Mouse (Mus musculus) erythroblast, adult 5-6 weeks (primary cell): ENCODE measurements around the gene Nomo1. TPM values are rescaled to one million over a fixed set of nuclear protein-coding genes. Genes with fewer than 3 reads are reported as not detected.

ENCODE experiments used
- ATAC-seq: replicated peaks from 2 replicates; pipeline ENCODE4 v1.8.0; 2016; ENCODE audit warnings: moderate number of reproducible peaks, mild to moderate bottlenecking, moderate TSS enrichment, inconsistent platforms; ENCODE audit not compliant: poor library complexity, low FRiP score, severe bottlenecking
- total RNA-seq, 2 experiments: library from RNA; stranded (forward) in 1 of 2; stranded (reverse) in 1 of 2; fragments of 150-400 nt in 1 of 2; fragments of 200-764, 138-1000 nt in 1 of 2; gene quantifications; 2 replicates each; pipeline versions ENCODE4 v1.2.3 to v1.2.4; 2015 to 2017; ENCODE audit warnings: low replicate concordance in 2 of 2

The Nomo1 gene
- total RNA-seq, 2 experiments from 2014 or later = 8.5 to 9.2 TPM

DNA sequence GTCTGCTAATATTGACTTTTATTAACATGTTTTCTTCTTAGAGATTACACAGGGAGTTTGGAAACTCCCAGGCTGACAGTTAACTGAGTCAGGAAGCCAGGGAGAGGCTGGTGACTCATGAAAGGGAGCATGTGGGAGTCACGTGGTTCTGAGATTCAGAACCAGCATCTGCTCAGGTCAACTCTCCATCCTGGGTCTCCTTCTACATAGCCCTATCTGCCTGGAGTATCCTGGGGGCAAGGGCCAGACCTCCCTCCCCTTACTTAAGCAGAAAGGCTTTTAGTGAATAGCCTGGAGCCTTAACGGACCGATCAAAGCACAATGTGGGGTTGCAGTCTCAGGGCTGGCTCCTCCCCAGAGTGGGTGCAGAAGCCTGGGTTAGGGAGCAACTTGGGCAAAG is 97.8 kb downstream of the Nomo1 start:
- no peak for ATAC-seq

DNA sequence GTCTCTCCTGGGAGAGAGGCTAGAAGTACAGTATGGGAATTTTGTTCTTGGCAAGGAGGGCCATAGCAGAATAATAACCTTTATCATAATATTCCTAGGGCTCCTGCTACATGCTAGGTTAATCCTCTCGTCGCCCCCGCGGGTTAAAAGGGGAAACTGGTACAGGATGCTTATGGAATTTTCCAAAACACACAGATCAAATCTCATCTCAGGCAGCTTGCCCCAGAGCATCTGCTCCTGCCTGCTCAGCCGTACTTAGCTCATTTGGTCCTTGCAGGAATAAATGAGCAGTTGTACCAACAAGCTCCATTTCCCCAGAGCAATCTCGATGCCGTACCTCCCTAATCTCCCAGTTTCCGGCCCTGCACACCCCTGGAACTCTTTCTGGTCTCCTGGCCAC is 98.3 kb downstream of the Nomo1 start:
- no peak for ATAC-seq

DNA sequence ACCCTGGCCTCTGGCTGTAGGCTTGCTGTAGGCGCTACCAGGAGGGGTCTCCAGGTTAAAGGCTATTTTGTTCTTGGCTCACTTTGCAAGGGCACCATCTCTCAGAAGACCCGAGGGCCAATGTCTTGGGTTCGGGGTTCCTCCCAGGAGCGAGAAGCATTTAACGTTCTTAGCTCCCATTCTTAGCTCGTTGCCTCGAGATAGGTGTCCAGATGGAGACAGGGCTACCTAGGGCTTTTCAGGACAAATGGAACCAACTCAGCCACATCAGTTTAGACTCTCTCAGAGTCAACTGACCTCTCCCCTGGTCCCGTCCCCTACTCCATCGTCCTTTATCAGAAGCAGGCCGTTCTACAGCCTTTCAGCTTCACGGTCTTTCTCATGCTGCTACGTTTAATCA is 98.7 kb downstream of the Nomo1 start:
- no peak for ATAC-seq

Other genes starting within 250 kb of the Nomo1 start
- not detected in 2 replicates for gene Lmtk3, start 250.0 kb upstream of the Nomo1 start, total RNA-seq (2015; ENCODE audit: low replicate concordance)
- gene Lmtk3, start 250.0 kb upstream of the Nomo1 start, total RNA-seq (2017; ENCODE audit: low replicate concordance) = not detected in 2 replicates
- not detected in 2 replicates for gene Sult2b1, start 249.0 kb upstream of the Nomo1 start, total RNA-seq (2015; ENCODE audit: low replicate concordance)
- not detected in 2 replicates for gene Sult2b1, start 249.0 kb upstream of the Nomo1 start, total RNA-seq (2017; ENCODE audit: low replicate concordance)
- gene Cyth2, start 219.1 kb upstream of the Nomo1 start, total RNA-seq (2015; ENCODE audit: low replicate concordance) = 10.6 and 10.7 TPM in 2 replicates
- 11.6 and 14.5 TPM in 2 replicates for gene Cyth2, start 219.1 kb upstream of the Nomo1 start, total RNA-seq (2017; ENCODE audit: low replicate concordance)
- 0.38 TPM in 1 of 2 replicates, not detected in the other for gene Kcnj14, start 208.9 kb upstream of the Nomo1 start, total RNA-seq (2015; ENCODE audit: low replicate concordance)
- 0.09 TPM in 1 of 2 replicates, not detected in the other for gene Kcnj14, start 208.9 kb upstream of the Nomo1 start, total RNA-seq (2017; ENCODE audit: low replicate concordance)
- gene Grwd1, start 202.8 kb upstream of the Nomo1 start, total RNA-seq (2015; ENCODE audit: low replicate concordance) = 1.5 and 2.3 TPM in 2 replicates
- 0.43 and 3.1 TPM in 2 replicates for gene Grwd1, start 202.8 kb upstream of the Nomo1 start, total RNA-seq (2017; ENCODE audit: low replicate concordance)
- gene Kdelr1, start 160.9 kb upstream of the Nomo1 start, total RNA-seq (2015; ENCODE audit: low replicate concordance) = 31.3 and 67.2 TPM in 2 replicates
- gene Kdelr1, start 160.9 kb upstream of the Nomo1 start, total RNA-seq (2017; ENCODE audit: low replicate concordance) = 18.0 and 20.1 TPM in 2 replicates
- not detected in 2 replicates for gene Grin2d, start 155.3 kb upstream of the Nomo1 start, total RNA-seq (2015; ENCODE audit: low replicate concordance)
- gene Grin2d, start 155.3 kb upstream of the Nomo1 start, total RNA-seq (2017; ENCODE audit: low replicate concordance) = 0.28 TPM in 1 of 2 replicates, not detected in the other
- 4.0 TPM in 1 of 2 replicates, not detected in the other for gene Syngr4, start 137.0 kb upstream of the Nomo1 start, total RNA-seq (2015; ENCODE audit: low replicate concordance)
- not detected in 2 replicates for gene Syngr4, start 137.0 kb upstream of the Nomo1 start, total RNA-seq (2017; ENCODE audit: low replicate concordance)
- gene Tmem143, start 136.8 kb upstream of the Nomo1 start, total RNA-seq (2015; ENCODE audit: low replicate concordance) = 1.3 TPM in 1 of 2 replicates, not detected in the other
- 0.26 and 3.8 TPM in 2 replicates for gene Tmem143, start 136.8 kb upstream of the Nomo1 start, total RNA-seq (2017; ENCODE audit: low replicate concordance)
- gene Emp3, start 112.3 kb upstream of the Nomo1 start, total RNA-seq (2015; ENCODE audit: low replicate concordance) = 56.4 and 143 TPM in 2 replicates
- 48.2 and 77.1 TPM in 2 replicates for gene Emp3, start 112.3 kb upstream of the Nomo1 start, total RNA-seq (2017; ENCODE audit: low replicate concordance)
- 2.5 TPM in 1 of 2 replicates, not detected in the other for gene Ccdc114, start 109.6 kb upstream of the Nomo1 start, total RNA-seq (2015; ENCODE audit: low replicate concordance)
- 0.51 and 2.0 TPM in 2 replicates for gene Ccdc114, start 109.6 kb upstream of the Nomo1 start, total RNA-seq (2017; ENCODE audit: low replicate concordance)
- not detected in 2 replicates for gene Abcc6, start 3.4 kb upstream of the Nomo1 start, total RNA-seq (2015; ENCODE audit: low replicate concordance)
- not detected in 2 replicates for gene Abcc6, start 3.4 kb upstream of the Nomo1 start, total RNA-seq (2017; ENCODE audit: low replicate concordance)
- gene Kcnj11, start 67.1 kb downstream of the Nomo1 start, total RNA-seq (2015; ENCODE audit: low replicate concordance) = not detected in 2 replicates
- gene Kcnj11, start 67.1 kb downstream of the Nomo1 start, total RNA-seq (2017; ENCODE audit: low replicate concordance) = not detected in 2 replicates
- gene Abcc8, start 146.3 kb downstream of the Nomo1 start, total RNA-seq (2015; ENCODE audit: low replicate concordance) = not detected in 2 replicates
- not detected in 2 replicates for gene Abcc8, start 146.3 kb downstream of the Nomo1 start, total RNA-seq (2017; ENCODE audit: low replicate concordance)
- not detected in 2 replicates for gene Ush1c, start 204.8 kb downstream of the Nomo1 start, total RNA-seq (2015; ENCODE audit: low replicate concordance)
- not detected in 2 replicates for gene Ush1c, start 204.8 kb downstream of the Nomo1 start, total RNA-seq (2017; ENCODE audit: low replicate concordance)
- gene Otog, start 207.3 kb downstream of the Nomo1 start, total RNA-seq (2015; ENCODE audit: low replicate concordance) = not detected in 2 replicates
- not detected in 2 replicates for gene Otog, start 207.3 kb downstream of the Nomo1 start, total RNA-seq (2017; ENCODE audit: low replicate concordance)